Mouse (Mus musculus) liver, postnatal 0 days (tissue): ENCODE data around the gene Gfpt1. TPM values are rescaled to one million over a fixed set of nuclear protein-coding genes. Genes with fewer than 3 reads are reported as not detected.
"Not testable (repeated sequence)": the region's sequence is repeated elsewhere in the genome, so short reads cannot be mapped to it uniquely, and the experiment has no call there.

ENCODE experiments used
- ATAC-seq: fragments of 200-750 bp; cut with Nextera tagmentation; 2 replicates; pipeline ENCODE4 v1.8.0; 2017; ENCODE audit warnings: mild to moderate bottlenecking, moderate library complexity
- DNase-seq: peaks from one replicate; pipeline ENCODE4 v3.0.0-alpha.2; 2016
- H3K27ac ChIP-seq: fragments of 300-500 bp; sonication (generic); 2 replicates; pipeline ENCODE4 v1.5.1; 2014; ENCODE audit warnings: antibody characterized with exemption, moderate library complexity, mild to moderate bottlenecking, low read depth
- H3K27me3 ChIP-seq: fragments of 300-500 bp; sonication (generic); 2 replicates; pipeline ENCODE4 v1.6.1; 2014; ENCODE audit warnings: low read length, control low read depth, mixed read lengths; ENCODE audit not compliant: insufficient read depth
- H3K36me3 ChIP-seq: fragments of 300-500 bp; sonication (generic); replicated peaks from 2 replicates; pipeline ENCODE4 v1.6.1; 2014; ENCODE audit warnings: mild to moderate bottlenecking, control low read depth, low read length, moderate library complexity, mixed read lengths; ENCODE audit not compliant: insufficient read depth
- H3K4me1 ChIP-seq: fragments of 300-500 bp; sonication (generic); 2 replicates; pipeline ENCODE4 v1.6.1; 2014; ENCODE audit warnings: antibody characterized with exemption, mild to moderate bottlenecking, control low read depth; ENCODE audit not compliant: insufficient read depth
- H3K4me2 ChIP-seq: fragments of 300-500 bp; sonication (generic); 2 replicates; pipeline ENCODE4 v1.6.1; 2014; ENCODE audit warnings: low read depth, mild to moderate bottlenecking, low read length, moderate library complexity, mixed read lengths
- H3K4me3 ChIP-seq: fragments of 300-500 bp; sonication (generic); 2 replicates; pipeline ENCODE4 v1.5.1; 2014; ENCODE audit warnings: low read depth, low read length
- H3K9ac ChIP-seq: fragments of 300-500 bp; sonication (generic); replicated peaks from 2 replicates; pipeline ENCODE4 v1.6.1; 2014; ENCODE audit warnings: mild to moderate bottlenecking, moderate library complexity
- H3K9me3 ChIP-seq: fragments of 300-500 bp; sonication (generic); 2 replicates; pipeline ENCODE4 v1.6.1; 2016; ENCODE audit warnings: mild to moderate bottlenecking, control low read depth, low read length, mixed read lengths
- CTCF ChIP-seq: sonication (generic); IDR thresholded peaks from 2 replicates; pipeline ENCODE4 v1.5.1; 2016; ENCODE audit warnings: antibody characterized with exemption, low read depth
- EP300 ChIP-seq: IDR thresholded peaks from 2 replicates; pipeline ENCODE4 v1.6.1; 2016; ENCODE audit warnings: antibody characterized with exemption, low read depth, mild to moderate bottlenecking
- WGBS: fragments of 180-500 bp; shearing (Covaris S2); extraction: QIAGEN DNeasy Blood & Tissue Kit; methylation state at CpG from one replicate; pipeline ENCODE4 v1.1.7; 2014; ENCODE audit not compliant: insufficient replicate concordance; 5-methylcytosine and 5-hydroxymethylcytosine counted together
- polyA plus RNA-seq: library from polyadenylated mRNA; unstranded; fragments of >200 nt; fragmentation: Nextera tagmentation; extraction: Ambion mirVana; gene quantifications from 2 replicates; pipeline ENCODE4 v1.2.1, GENCODE M21; 2015

Gfpt1 gene
- polyA plus RNA-seq, 1 experiment from 2014 or later = 3.6 TPM

DNA sequence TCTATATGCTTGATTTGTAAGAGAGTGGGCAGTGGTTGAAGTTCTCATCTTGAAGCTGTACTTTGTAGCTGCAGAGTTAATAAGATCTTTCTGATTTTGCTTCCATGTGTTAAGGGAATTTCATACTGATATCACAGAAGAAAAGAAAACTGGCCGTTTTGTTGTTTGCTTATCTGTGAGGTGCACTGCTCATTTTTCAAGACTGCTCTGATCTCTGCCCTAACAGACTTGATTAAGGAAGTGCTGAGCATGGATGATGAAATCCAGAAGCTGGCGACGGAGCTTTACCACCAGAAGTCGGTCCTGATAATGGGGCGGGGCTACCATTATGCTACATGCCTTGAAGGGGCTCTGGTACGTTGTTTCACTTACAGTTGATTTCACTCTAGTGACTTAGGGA is 42.4 kb downstream of the Gfpt1 start:
- TF ChIP-seq EP300 (peak; percentile 93), CTCF (no peak)
- H3K4me1 ChIP-seq = no peaks in the 10 kb centered on the region; the same call in 1 of the 2 replicates
- ATAC-seq (peak; percentile 63), DNase-seq (peak; percentile 28)
- no peak overlapping the region for H3K9ac ChIP-seq
- H3K36me3 ChIP-seq = peaks cover 52% of the 10 kb centered on the region
- H3K27ac ChIP-seq = no peak overlapping the region
- no peak overlapping the region for H3K4me2 ChIP-seq
- 49% methylated on average over 6 of the region's 6 CpGs for WGBS
- H3K9me3 ChIP-seq = no peaks in the 10 kb centered on the region
- H3K27me3 ChIP-seq = no peaks in the 10 kb centered on the region
- H3K4me3 ChIP-seq = no peak overlapping the region

DNA sequence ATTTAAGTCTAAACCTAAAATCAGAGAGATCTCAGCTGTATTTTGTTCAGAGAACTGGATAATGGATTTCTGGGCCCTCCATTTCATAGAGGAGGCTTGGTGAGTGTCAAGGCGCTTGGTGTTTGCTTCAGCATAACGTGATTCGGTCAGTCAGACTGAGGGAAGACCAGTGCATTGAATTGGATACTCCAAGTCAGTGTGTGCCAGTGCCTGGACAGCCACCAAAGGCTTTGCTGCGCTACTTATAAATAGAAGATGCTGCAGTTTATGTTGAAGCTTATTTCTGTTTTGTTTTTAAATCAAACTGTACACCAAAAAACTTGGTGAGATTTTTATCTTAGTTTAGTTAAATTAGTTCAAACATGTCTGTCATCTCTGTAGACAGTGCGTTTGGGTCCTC is 45.7 kb downstream of the Gfpt1 start:
- DNase-seq = no peak
- ATAC-seq = no peak

DNA sequence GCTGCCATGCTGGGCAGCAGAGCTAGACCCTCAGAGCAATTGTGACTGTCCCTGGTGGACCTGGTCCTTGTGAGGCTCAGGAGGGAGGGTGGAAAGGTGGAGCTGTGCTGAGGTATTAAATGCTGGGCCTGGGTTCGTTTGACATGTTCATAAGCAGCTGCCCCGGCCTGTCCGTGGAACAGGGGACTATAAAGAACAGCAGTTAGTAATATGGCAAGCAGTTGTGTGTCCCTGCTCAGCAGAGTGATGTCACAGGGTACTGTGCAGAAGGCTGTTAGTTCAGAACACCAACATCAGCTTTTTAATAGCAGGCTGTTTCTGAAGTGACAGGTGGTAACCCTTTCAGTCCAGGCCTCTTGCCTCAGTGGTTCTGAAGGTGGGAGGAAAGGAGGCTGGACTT is 48.2 kb downstream of the Gfpt1 start:
- Histone ChIP-seq H3K4me3 (no peak overlapping the region), H3K27ac (no peak overlapping the region), H3K9ac (no peak overlapping the region), H3K9me3 (no peaks in the 10 kb centered on the region), H3K4me1 (no peaks in the 10 kb centered on the region), H3K27me3 (no peaks in the 10 kb centered on the region), H3K4me2 (no peak overlapping the region), H3K36me3 (peaks cover 28% of the 10 kb centered on the region)
- DNase-seq = no peak
- TF ChIP-seq CTCF (no peak), EP300 (no peak)
- no peak for ATAC-seq
- 82% methylated on average over 3 of the region's 3 CpGs for WGBS

More for the DNA sequence above, 45.7 kb downstream of the Gfpt1 start:
- no peak overlapping the region for H3K4me3 ChIP-seq
- H3K27ac ChIP-seq = no peak overlapping the region
- no peak overlapping the region for H3K9ac ChIP-seq
- peaks cover 42% of the 10 kb centered on the region for H3K36me3 ChIP-seq
- TF ChIP-seq EP300 (no peak), CTCF (no peak)
- no peaks in the 10 kb centered on the region; the same call in 1 of the 2 replicates for H3K4me1 ChIP-seq
- no peak overlapping the region for H3K4me2 ChIP-seq
- WGBS = 91% methylated on average over 5 of the region's 5 CpGs
- no peaks in the 10 kb centered on the region for H3K27me3 ChIP-seq
- H3K9me3 ChIP-seq = no peaks in the 10 kb centered on the region

DNA sequence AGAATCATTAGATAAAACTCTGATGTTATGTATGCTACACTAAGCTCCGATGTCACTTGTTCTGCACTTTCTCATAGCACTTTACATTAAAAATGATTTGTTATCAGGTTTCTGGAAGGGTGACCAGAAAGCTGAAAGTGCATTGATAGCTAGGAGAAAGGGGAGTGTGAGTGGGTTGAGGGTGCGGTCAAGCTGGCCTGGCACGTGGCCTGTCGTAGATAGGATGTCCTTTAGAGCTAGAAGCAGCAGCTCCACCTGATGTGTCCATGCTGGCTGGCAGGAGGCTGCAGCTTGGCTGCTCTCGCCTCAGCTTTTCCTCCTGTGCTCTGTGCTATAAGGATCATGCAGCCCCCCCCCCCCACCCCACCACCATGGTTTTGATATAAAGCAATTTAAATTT is 49.8 kb downstream of the Gfpt1 start:
- ATAC-seq (no peak), DNase-seq (no peak)
- H3K27ac ChIP-seq = no peak overlapping the region
- no peak overlapping the region for H3K9ac ChIP-seq
- H3K4me2 ChIP-seq = no peak overlapping the region
- 54% methylated on average over 5 of the region's 5 CpGs for WGBS
- peaks cover 18% of the 10 kb centered on the region for H3K36me3 ChIP-seq
- H3K4me1 ChIP-seq = no peaks in the 10 kb centered on the region
- no peaks in the 10 kb centered on the region for H3K9me3 ChIP-seq
- H3K4me3 ChIP-seq = no peak overlapping the region
- TF ChIP-seq EP300 (no peak), CTCF (no peak)
- no peaks in the 10 kb centered on the region for H3K27me3 ChIP-seq

DNA sequence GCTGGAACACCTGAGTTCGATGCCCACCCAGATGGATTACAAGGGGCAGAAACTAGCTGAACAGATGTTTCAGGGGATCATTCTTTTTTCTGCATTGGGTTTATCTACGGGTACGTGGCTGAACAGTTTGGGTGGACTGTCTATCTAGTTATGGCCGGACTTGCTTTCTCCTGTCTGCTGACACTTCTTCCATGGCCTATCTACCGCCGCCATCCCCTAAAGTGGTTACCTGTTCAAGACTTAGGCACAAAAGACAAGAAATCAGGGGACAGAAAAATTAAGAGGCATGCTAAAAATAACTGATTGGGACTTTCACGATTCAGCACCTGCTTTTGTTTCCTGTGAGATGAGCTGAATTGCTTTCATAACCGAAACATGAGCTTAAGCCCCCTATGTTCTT is 51.0 kb downstream of the Gfpt1 start:
- not testable (repeated sequence) for H3K9me3 ChIP-seq, H3K36me3 ChIP-seq, DNase-seq, ATAC-seq, H3K4me3 ChIP-seq, H3K4me1 ChIP-seq, H3K27ac ChIP-seq, H3K9ac ChIP-seq, H3K4me2 ChIP-seq, H3K27me3 ChIP-seq
- 77% methylated on average over 8 of the region's 8 CpGs for WGBS

DNA sequence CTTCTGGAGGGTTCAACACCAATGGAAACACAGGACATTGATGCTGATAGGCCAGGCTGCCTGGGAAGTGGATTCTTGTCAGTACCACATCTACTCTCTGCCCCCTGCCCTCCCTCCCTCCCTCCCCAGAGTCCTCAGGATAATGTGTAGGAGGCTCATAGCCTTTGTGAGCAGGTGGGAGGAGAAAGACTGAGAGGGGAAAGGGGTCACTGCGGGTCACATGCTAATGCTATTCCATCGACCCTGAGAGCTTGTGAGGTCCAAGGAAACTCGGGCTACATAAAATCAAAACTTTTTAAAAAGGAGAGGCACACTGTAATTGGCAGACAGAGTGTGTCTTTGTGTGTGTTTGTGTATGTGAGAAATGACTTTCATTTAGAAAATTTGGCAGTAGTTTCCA is 56.6 kb downstream of the Gfpt1 start:
- WGBS = 46% methylated on average over 3 of the region's 3 CpGs
- DNase-seq = no peak
- no peak overlapping the region for H3K4me2 ChIP-seq

DNA sequence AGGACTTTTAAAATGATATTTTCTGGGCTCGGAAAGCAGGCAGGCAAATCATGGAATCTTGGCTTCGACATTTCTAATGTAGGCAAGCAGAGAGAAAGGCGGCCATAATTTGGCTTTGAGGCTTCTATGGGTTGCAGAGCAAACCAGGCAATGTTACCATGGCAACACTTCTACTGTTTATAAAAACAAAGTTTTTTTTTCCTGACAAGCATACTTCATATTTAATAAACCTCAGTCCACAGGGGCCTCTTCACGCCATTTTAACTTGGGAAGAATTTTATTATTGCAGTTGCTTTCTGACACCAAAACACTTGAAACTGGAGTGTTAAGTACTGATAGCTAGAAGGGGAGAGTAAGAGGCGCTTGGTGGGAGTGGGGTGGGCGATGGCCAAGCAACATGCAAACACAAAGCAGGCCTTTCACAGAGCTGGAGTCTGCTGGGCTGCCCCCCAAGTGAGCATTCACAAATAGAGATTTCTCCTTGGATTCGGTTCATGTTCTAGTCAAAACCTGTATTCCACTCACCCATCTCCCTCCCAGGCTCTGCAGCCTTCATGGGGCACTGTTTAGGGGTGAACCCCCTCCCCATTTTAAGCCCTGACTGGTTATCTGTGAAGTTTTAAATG is 57.1 kb downstream of the Gfpt1 start:
- H3K36me3 ChIP-seq = no peaks in the 10 kb centered on the region
- no peak for DNase-seq
- H3K27ac ChIP-seq = no peak overlapping the region
- H3K4me1 ChIP-seq = peaks cover 3% of the 10 kb centered on the region; the same call in 1 of the 2 replicates
- WGBS = 63% methylated on average over 7 of the region's 7 CpGs
- no peak overlapping the region for H3K9ac ChIP-seq
- H3K27me3 ChIP-seq = no peaks in the 10 kb centered on the region
- no peak overlapping the region for H3K4me2 ChIP-seq
- TF ChIP-seq CTCF (no peak), EP300 (no peak)
- no peak overlapping the region for H3K4me3 ChIP-seq
- H3K9me3 ChIP-seq = no peaks in the 10 kb centered on the region
- ATAC-seq = no peak

More for the DNA sequence above, 56.6 kb downstream of the Gfpt1 start:
- Histone ChIP-seq H3K36me3 (no peaks in the 10 kb centered on the region), H3K27me3 (no peaks in the 10 kb centered on the region), H3K4me1 (peaks cover 3% of the 10 kb centered on the region; the same call in 1 of the 2 replicates), H3K4me3 (no peak overlapping the region), H3K9ac (no peak overlapping the region), H3K9me3 (no peaks in the 10 kb centered on the region), H3K27ac (no peak overlapping the region)
- no peak for TF ChIP-seq CTCF
- no peak for TF ChIP-seq EP300
- no peak for ATAC-seq
